ENCODE assay signal across 13 mouse cellular contexts in the genomic region with DNA sequence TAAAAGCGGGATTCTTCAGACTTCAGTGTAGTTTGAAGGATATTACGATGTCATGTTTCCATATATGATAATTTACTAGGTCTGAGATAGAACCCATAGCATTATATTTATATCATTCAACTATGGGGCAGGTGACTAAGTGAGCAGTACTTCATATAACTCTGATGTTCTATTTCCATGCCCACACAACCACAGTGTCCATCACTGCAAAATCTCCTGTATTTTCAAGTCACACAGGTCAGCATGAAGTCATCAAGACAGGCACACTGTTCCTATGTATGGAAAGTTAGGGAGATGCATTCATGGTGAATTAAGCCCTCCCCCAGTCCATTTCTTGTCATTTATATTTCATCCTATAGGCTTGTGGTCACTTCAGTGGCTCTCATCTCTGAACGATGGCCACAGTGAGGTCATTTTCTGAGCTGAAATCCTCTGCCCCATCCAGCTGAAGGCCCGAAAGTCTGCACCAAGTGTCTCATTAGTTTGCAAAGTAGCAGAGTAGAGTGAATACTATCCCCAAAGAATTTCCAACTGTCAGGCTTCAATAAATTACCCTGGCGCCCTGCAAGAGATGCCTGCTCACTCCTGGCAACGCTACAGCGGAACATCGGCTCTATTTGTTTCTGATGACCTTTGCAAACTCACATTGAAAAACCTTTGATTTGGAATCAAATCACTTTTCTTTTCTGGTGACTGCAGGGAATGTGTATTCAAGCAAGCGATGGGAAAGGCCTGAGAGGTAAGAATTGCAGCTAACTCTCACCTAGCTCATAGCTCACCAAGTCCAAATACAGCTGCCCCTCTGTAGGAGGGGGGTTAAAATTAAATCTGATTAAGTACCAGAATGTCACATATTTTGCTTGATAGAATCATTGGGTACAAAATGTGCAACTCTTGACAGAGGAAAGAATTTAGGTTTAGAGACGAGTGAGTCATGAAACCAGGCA.
DNase-seq lines count a peak whose midpoint lies in the region; ATAC-seq and TF ChIP-seq lines count a peak whose summit lies in the region.
"Had no signal": no experiment of that assay in that cellular context is flagged by ENCODE, and none has a peak within 500 bp of the region (broad histone marks: within the 10 kb centered on the region; RNA-seq: fewer than 3 reads in every experiment).

No protein-coding gene starts in this region.

- no peak overlapping the region for H3K4me2 ChIP-seq in kidney, postnatal 0 days (ENCODE audit: low read length)
- H3K4me2 ChIP-seq in hindbrain, embryonic 13.5 days: no peak overlapping the region
- no peak overlapping the region for H3K4me2 ChIP-seq in neural tube, embryonic 13.5 days
- H3K4me2 ChIP-seq: liver, embryonic 12.5 days; lung, embryonic 15.5 days; stomach, embryonic 15.5 days had no signal

- no peaks in the 10 kb centered on the region for H3K4me1 ChIP-seq in kidney, postnatal 0 days (replicated peaks; ENCODE audit: insufficient read depth, low read length)
- H3K4me1 ChIP-seq in hindbrain, embryonic 13.5 days (replicated peaks): peaks cover 11% of the 10 kb centered on the region
- H3K4me1 ChIP-seq in neural tube, embryonic 13.5 days (replicated peaks): peaks cover 11% of the 10 kb centered on the region; the same call in 1 of the 2 replicates
- H3K4me1 ChIP-seq: liver, embryonic 12.5 days; stomach, embryonic 15.5 days had no signal

- H3K36me3 ChIP-seq in kidney, postnatal 0 days (ENCODE audit: insufficient read depth, low read length): no peaks in the 10 kb centered on the region
- H3K36me3 ChIP-seq in hindbrain, embryonic 13.5 days: no peaks in the 10 kb centered on the region
- H3K36me3 ChIP-seq in neural tube, embryonic 13.5 days: no peaks in the 10 kb centered on the region
- H3K36me3 ChIP-seq: heart, embryonic 10.5 days; liver, embryonic 12.5 days; lung, embryonic 15.5 days; stomach, embryonic 15.5 days had no signal

- H3K9ac ChIP-seq in kidney, postnatal 0 days (ENCODE audit: low read depth, low read length): no peak overlapping the region
- no peak overlapping the region for H3K9ac ChIP-seq in hindbrain, embryonic 13.5 days
- H3K9ac ChIP-seq in neural tube, embryonic 13.5 days: no peak overlapping the region
- H3K9ac ChIP-seq: liver, embryonic 12.5 days; lung, embryonic 15.5 days; stomach, embryonic 15.5 days had no signal

- WGBS in kidney, postnatal 0 days: 36% methylated on average over 10 of the region's 10 CpGs
- 28% methylated on average over 10 of the region's 10 CpGs for WGBS in hindbrain, embryonic 13.5 days
- 25% methylated on average over 10 of the region's 10 CpGs for WGBS in neural tube, embryonic 13.5 days

- ATAC-seq in kidney, postnatal 0 days (replicated peaks; ENCODE audit: low FRiP score, low read depth): no peak
- ATAC-seq in hindbrain, embryonic 13.5 days (ENCODE audit: low FRiP score): peak; percentile 63; the same call in 1 of the 2 replicates
- peak; percentile 76 for ATAC-seq in neural tube, embryonic 13.5 days (ENCODE audit: low read depth)
- ATAC-seq: CD4-positive, CD25-positive, alpha-beta regulatory T cell, adult 4 months; intestine, postnatal 0 days; liver, embryonic 12.5 days had no signal

- H3K27ac ChIP-seq in kidney, postnatal 0 days: no peak overlapping the region
- H3K27ac ChIP-seq in hindbrain, embryonic 13.5 days: no peak overlapping the region
- H3K27ac ChIP-seq in neural tube, embryonic 13.5 days (replicated peaks): no peak overlapping the region; the same call in 1 of the 2 replicates
- H3K27ac ChIP-seq: heart, embryonic 10.5 days; liver, embryonic 12.5 days; lung, embryonic 15.5 days; stomach, embryonic 15.5 days had no signal

- TF ChIP-seq CTCF in kidney, postnatal 0 days (IDR thresholded peaks at IDR 0.05; ENCODE audit: low read depth): no peak

- H3K9me3 ChIP-seq in kidney, postnatal 0 days (replicated peaks; ENCODE audit: low read length): no peaks in the 10 kb centered on the region
- H3K9me3 ChIP-seq in hindbrain, embryonic 13.5 days: no peaks in the 10 kb centered on the region
- H3K9me3 ChIP-seq in neural tube, embryonic 13.5 days: no peaks in the 10 kb centered on the region
- H3K9me3 ChIP-seq: heart, embryonic 10.5 days; liver, embryonic 12.5 days; lung, embryonic 15.5 days; stomach, embryonic 15.5 days had no signal

- DNase-seq in kidney, postnatal 0 days (ENCODE audit: low spot score): peak; percentile 40
- no peak for DNase-seq in kidney, postnatal 36 days
- DNase-seq in embryo, embryonic 11 days: peak; percentile 21
- DNase-seq in liver: no peak
- no peak for DNase-seq in frontal cortex, postnatal 10 days (ENCODE audit: low spot score in 2 of 2)

- no peaks in the 10 kb centered on the region for H3K27me3 ChIP-seq in kidney, postnatal 0 days (ENCODE audit: insufficient read depth, low read length)
- 0 out of 2 replicates have a peak, but pooled peaks cover 4% of the 10 kb centered on the region for H3K27me3 ChIP-seq in hindbrain, embryonic 13.5 days
- peaks cover 5% of the 10 kb centered on the region; the same call in 1 of the 2 replicates for H3K27me3 ChIP-seq in neural tube, embryonic 13.5 days
- H3K27me3 ChIP-seq: liver, embryonic 12.5 days; lung, embryonic 15.5 days; stomach, embryonic 15.5 days had no signal

- no peak overlapping the region for H3K4me3 ChIP-seq in kidney, postnatal 0 days (replicated peaks; ENCODE audit: low read depth, low read length)
- H3K4me3 ChIP-seq in hindbrain, embryonic 13.5 days: no peak overlapping the region
- H3K4me3 ChIP-seq in neural tube, embryonic 13.5 days: no peak overlapping the region
- H3K4me3 ChIP-seq: heart, embryonic 10.5 days; liver, embryonic 12.5 days; lung, embryonic 15.5 days; stomach, embryonic 15.5 days had no signal

Comparison
In these comparisons a context has a peak if more than half of its experiments do, and no peak if none do; other contexts are left out.
1. DNase-seq: peak in kidney, postnatal 0 days (single experiment) and embryo, embryonic 11 days (single experiment); none in kidney, postnatal 36 days (0 of 2), liver (single experiment) and frontal cortex, postnatal 10 days (0 of 2).